Mouse (Mus musculus): ENCODE results near the gene Tmem109.

Tmem109 gene

DNA sequence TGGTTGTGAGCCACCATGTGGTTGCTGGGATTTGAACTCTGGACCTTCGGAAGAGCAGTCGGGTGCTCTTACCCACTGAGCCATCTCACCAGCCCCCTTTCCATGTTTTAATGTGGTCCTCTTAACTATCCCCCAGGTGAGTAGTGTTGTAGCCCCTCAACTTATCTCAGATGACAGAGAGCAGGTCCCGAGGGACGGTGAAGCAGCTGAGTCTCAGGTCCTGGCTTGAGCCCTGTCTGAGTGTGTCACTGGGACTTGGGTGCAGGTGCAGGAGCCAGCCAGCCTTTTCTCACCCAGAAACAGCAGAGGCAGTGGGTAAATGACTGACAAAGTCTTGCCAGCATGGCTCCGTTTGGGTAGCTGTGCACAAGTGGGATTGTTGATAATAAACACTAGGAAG is 37.6 kb downstream of the Tmem109 start:
- no peak for ATAC-seq (ENCODE audit: insufficient number of reproducible peaks, low FRiP score, low TSS enrichment)

DNA sequence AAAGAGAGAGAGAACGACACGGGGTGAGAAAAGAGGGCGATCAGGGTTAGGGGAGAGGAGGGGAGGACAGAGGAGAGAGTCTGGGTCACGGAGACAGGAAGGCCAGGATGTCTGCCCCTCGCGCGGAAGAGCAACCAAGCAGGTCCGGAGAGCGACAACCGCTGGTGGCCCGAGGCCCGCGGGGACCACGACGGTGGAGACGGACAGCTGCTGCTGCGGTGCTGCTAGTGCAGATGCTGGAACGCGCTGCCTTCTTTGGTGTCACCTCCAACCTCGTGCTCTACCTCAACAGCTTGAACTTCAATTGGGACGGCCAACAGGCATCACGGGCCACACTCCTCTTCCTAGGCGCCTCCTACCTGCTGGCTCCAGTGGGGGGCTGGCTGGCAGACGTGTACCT is 38.9 kb downstream of the Tmem109 start:
- ATAC-seq (ENCODE audit: insufficient number of reproducible peaks, low FRiP score, low TSS enrichment), result no peak

GRCm38 (mm10) chr19:10841721-10842626 is 39.8 kb downstream of the Tmem109 start:
- no peak for ATAC-seq (ENCODE audit: insufficient number of reproducible peaks, low FRiP score, low TSS enrichment)

- no peak for ATAC-seq (ENCODE audit: insufficient number of reproducible peaks, low FRiP score, low TSS enrichment)
Measured at GRCm38 (mm10) chr19:10839010-10839892, 42.5 kb downstream of the Tmem109 start, which contains the start of gene Slc15a3. Gene Slc15a3, plus strand, starts transcription at chr19:10839727.

DNA sequence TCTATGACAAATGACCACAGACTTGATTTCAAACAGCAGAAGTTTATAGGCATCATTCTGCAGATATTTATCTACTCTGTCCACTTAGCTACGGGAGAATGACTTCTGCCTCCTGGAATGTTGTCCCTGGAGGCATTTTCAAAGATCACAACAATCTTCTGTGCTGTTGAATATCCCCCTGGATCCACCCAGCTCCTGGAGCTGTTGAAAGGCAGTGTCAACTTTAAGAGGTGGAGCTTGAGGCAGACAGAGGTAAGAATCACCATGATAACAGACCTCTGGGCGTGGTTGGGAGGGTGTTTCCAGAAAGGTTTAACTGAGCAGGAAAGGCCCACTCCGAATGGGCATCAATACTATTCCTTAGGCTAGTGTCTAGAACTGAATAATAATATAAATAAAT is 46.1 kb downstream of the Tmem109 start:
- ATAC-seq (ENCODE audit: insufficient number of reproducible peaks, low FRiP score, low TSS enrichment), result no peak

- ATAC-seq (ENCODE audit: insufficient number of reproducible peaks, low FRiP score, low TSS enrichment), result no peak
Measured at GRCm38 (mm10) chr19:10833611-10834010, 48.2 kb downstream of the Tmem109 start.

GRCm38 (mm10) chr19:10832030-10832429 is 49.8 kb downstream of the Tmem109 start:
- ATAC-seq (ENCODE audit: insufficient number of reproducible peaks, low FRiP score, low TSS enrichment), result no peak

GRCm38 (mm10) chr19:10831424-10831823 is 50.4 kb downstream of the Tmem109 start:
- ATAC-seq (ENCODE audit: insufficient number of reproducible peaks, low FRiP score, low TSS enrichment), result peak; percentile 36; the same call in 1 of the 2 replicates

DNA sequence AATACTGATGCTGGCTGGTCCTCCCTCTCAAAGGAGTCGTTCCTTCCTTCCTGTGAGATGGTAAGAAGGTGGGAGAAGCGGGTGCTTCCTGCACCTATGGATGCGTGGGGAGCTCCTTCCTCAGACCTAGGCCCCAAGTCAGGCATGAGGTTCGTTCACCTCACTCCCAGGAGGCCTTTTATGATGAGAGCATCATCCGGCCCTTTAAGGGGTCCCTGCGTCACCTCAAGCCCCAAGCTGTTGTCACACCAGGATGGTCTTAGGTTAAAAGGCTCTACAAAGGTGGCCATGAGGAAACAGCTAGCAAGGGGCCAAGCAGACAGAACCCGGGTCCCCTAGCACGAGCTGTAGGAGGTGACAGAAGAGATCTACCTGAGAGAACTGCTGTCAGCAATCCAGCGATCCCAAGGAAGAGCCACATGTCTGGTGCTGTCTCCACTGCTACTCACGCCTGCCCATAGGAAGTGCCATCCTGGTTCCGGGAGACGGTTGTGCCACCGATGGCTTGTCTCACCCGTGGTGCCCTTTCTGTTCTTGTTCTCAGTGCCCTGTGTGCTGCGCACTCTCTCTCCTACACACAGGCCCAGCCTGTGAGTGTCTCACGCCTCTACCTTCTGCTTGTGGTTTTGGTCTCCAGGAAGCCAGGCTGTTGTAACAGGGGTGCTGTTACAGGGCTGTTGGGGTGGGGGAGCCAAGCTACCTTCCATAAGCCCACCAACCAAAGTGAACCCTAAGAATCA is 52.2 kb downstream of the Tmem109 start, which contains the start of gene Cd6:
Cd6 (minus strand) TSS at position 623 of the 740 bp plus-strand sequence.
- ATAC-seq (ENCODE audit: insufficient number of reproducible peaks, low FRiP score, low TSS enrichment), result no peak

GRCm38 (mm10) chr19:10828321-10828720 is 53.5 kb downstream of the Tmem109 start:
- ATAC-seq (ENCODE audit: insufficient number of reproducible peaks, low FRiP score, low TSS enrichment), result no peak

- ATAC-seq (ENCODE audit: insufficient number of reproducible peaks, low FRiP score, low TSS enrichment), result no peak
Measured at GRCm38 (mm10) chr19:10824061-10824460, 57.7 kb downstream of the Tmem109 start.

- no peak for ATAC-seq (ENCODE audit: insufficient number of reproducible peaks, low FRiP score, low TSS enrichment)
Measured at GRCm38 (mm10) chr19:10822534-10822933, 59.3 kb downstream of the Tmem109 start.

DNA sequence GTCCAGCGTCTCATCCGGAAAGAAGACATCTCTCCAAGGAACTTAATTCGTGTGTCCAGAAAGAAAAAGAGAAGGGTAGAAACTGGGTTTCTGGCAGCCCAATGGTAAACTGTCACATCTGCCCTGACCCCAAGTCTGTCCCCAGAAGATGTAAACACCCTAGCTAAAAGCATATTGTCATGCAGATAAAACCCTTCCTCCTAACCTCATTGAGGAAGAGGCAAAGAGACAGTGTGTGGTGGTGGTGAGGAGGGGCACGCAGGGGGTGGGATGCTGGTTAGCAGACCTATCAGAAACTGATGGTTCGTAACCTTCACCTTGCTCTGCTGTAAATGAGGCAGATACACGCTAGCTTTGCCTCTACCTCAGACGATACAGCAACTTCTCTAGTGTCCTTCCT is 60.5 kb downstream of the Tmem109 start:
- ATAC-seq (ENCODE audit: insufficient number of reproducible peaks, low FRiP score, low TSS enrichment), result no peak
